ENCODE assay signal across 18 mouse cellular contexts in the genomic region with DNA sequence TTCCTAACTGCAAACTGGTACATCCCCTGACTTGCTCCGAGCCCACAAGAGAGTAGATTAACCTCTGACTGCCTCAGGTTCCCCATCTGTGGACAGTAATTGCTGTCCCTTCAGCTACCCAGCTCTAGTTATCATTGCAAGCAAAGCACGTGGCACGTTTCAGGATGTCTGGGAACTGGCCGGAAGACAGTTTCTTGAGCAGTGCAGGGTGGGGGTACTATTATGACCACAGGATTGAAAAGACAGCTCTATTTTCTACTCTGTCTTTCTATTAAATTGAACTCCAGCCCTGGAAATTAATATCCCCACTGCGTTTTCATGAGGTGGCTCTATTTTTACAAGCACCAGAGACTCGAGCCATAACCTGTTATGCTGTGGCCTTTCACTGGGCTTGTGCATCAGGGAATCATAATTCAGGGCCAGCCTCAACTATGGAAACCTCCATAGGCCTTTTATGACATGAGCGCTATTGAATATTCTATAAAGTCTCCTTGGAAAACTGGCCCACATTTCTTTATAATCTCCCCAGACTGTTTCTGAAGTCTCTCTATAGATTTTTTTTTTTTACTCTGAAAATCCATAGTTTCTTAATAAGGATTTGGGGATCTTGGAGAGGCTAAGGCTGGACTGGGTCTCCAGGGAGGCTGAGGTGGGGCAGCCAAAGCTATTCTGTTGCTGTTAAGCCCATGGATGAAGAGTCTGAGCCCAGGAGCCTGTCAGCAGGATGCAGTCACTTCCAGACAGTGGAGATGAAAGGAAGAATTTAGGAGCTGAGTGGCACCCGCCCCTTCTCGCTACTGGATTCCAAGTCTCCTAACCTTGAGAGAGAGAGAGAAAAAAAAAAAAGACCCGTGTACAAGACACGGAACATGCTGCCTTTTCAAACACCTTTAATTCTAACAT.
"Had no signal": no experiment of that assay in that cellular context is flagged by ENCODE, and none has a peak within 500 bp of the region (broad histone marks: within the 10 kb centered on the region; RNA-seq: fewer than 3 reads in every experiment).

No protein-coding gene starts in this region.

- DNase-seq: kidney, adult 2 months; kidney, postnatal 25 days; layer of hippocampus, adult 9-11 months; liver, embryonic 13.5 days; lung, adult 2 months; lung, postnatal 14 days; lung, postnatal 4 days; retina, postnatal 1 day; right cerebral cortex, postnatal 25 days; spleen, adult 18-20 months; thymus, postnatal 25 days had no signal

- H3K27me3 ChIP-seq: liver, embryonic 13.5 days; neural tube, embryonic 13.5 days; stomach, embryonic 15.5 days had no signal

- H3K36me3 ChIP-seq: liver, embryonic 13.5 days; neural tube, embryonic 13.5 days; stomach, embryonic 15.5 days had no signal

- H3K9ac ChIP-seq: liver, embryonic 13.5 days; neural tube, embryonic 13.5 days; stomach, embryonic 15.5 days had no signal

- ATAC-seq: inflammation-experienced regulatory T-cells, adult 6 months; intestine, embryonic 16.5 days had no signal

- H3K9me3 ChIP-seq: liver, embryonic 13.5 days; neural tube, embryonic 13.5 days; stomach, embryonic 15.5 days had no signal

- H3K4me2 ChIP-seq: liver, embryonic 13.5 days; neural tube, embryonic 13.5 days; stomach, embryonic 15.5 days had no signal

- H3K27ac ChIP-seq: kidney, postnatal 0 days; layer of hippocampus, adult 2 months; liver, embryonic 13.5 days; neural tube, embryonic 13.5 days; stomach, embryonic 15.5 days had no signal

- H3K4me3 ChIP-seq: layer of hippocampus, adult 2 months; liver, embryonic 13.5 days; myocyte; neural tube, embryonic 13.5 days; stomach, embryonic 15.5 days had no signal

- H3K4me1 ChIP-seq: liver, embryonic 13.5 days; neural tube, embryonic 13.5 days; stomach, embryonic 15.5 days had no signal
